Mouse (Mus musculus): ENCODE results near the gene Cdc42ep1. TPM values are rescaled to one million over a fixed set of nuclear protein-coding genes. Genes with fewer than 3 reads are reported as not detected.

Gene Cdc42ep1
- polyA plus RNA-seq, 1 experiment, result 221 TPM

- peak; percentile 94 for TF ChIP-seq CTCF (IDR thresholded peaks at IDR 0.05; ENCODE audit: insufficient read depth, low read length)
- TF ChIP-seq POLR2A (IDR thresholded peaks at IDR 0.05; ENCODE audit: borderline replicate concordance, extremely low read depth, low read depth, low read length), result no peak
- WGBS, result 17% methylated on average over 28 of the region's 28 CpGs
- peak; percentile 70 for DNase-seq
- Histone ChIP-seq H3K4me1 (ENCODE audit: control insufficient read depth, insufficient read depth, low read length) (peaks cover 17% of the 10 kb centered on the region), H3K4me3 (replicated peaks; ENCODE audit: extremely low read depth, low read depth, low read length) (no peak overlapping the region)
These were observed 15.9 kb upstream of the Cdc42ep1 start for GRCm38 (mm10) chr15:78826213-78827204.

DNA sequence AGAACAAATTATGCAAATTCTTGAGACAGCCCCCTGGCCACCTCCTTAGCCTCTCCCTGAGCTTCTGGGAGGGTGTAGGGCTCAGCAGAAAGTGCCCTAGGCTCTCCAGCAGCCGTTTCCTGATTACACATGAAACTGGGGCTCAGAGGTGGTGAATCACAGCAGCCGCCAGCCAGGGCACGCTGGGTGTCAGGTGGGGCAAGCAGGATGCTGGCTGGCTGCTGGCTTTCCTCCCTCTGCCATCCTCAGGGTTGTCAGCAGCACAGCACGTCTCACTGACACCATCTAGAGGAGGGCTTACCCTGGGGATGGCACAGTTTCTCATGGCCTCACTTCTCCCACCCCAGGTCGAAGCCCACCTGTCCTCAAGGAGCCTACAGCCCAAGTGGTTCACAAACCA is 14.1 kb upstream of the Cdc42ep1 start:
- TF ChIP-seq CTCF (IDR thresholded peaks at IDR 0.05; ENCODE audit: insufficient read depth, low read length) (no peak), POLR2A (IDR thresholded peaks at IDR 0.05; ENCODE audit: borderline replicate concordance, extremely low read depth, low read depth, low read length) (no peak)
- WGBS, result 21% methylated on average over 5 of the region's 5 CpGs
- H3K4me3 ChIP-seq (replicated peaks; ENCODE audit: extremely low read depth, low read depth, low read length), result no peak overlapping the region
- DNase-seq, result no peak
- H3K4me1 ChIP-seq (ENCODE audit: control insufficient read depth, insufficient read depth, low read length), result peaks cover 25% of the 10 kb centered on the region

DNA sequence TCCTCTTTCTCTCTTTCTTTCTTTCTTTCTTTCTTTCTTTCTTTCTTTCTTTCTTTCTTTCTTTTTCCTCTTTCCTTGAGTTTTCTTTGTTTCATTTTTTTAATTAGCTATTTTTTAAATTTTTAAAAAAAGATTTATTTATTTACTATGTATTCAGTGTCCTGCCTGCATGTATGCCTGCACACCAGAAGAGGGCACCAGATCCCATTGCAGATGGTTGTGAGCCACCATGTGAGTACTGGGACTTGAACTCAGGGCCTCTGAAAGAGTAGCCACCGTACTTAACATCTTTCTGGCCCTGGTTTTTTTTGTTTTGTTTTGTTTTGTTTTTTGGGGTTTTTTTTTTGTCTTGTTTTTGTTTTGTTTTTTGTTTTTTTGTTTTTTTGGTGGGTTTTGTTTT is 12.8 kb upstream of the Cdc42ep1 start:
- WGBS, result 97% methylated on average over 1 of the region's 1 CpGs
- TF ChIP-seq CTCF (IDR thresholded peaks at IDR 0.05; ENCODE audit: insufficient read depth, low read length) (peak; percentile 52), POLR2A (IDR thresholded peaks at IDR 0.05; ENCODE audit: borderline replicate concordance, extremely low read depth, low read depth, low read length) (no peak)
- no peak overlapping the region for H3K4me3 ChIP-seq (replicated peaks; ENCODE audit: extremely low read depth, low read depth, low read length)
- peaks cover 37% of the 10 kb centered on the region for H3K4me1 ChIP-seq (ENCODE audit: control insufficient read depth, insufficient read depth, low read length)
- no peak for DNase-seq

- 51% methylated on average over 10 of the region's 10 CpGs for WGBS
- no peak for DNase-seq
- H3K4me1 ChIP-seq (ENCODE audit: control insufficient read depth, insufficient read depth, low read length), result peaks cover 43% of the 10 kb centered on the region
- H3K4me3 ChIP-seq (replicated peaks; ENCODE audit: extremely low read depth, low read depth, low read length), result no peak overlapping the region
- TF ChIP-seq POLR2A (IDR thresholded peaks at IDR 0.05; ENCODE audit: borderline replicate concordance, extremely low read depth, low read depth, low read length), result no peak
- TF ChIP-seq CTCF (IDR thresholded peaks at IDR 0.05; ENCODE audit: insufficient read depth, low read length), result no peak
These were observed 11.4 kb upstream of the Cdc42ep1 start for GRCm38 (mm10) chr15:78830742-78831719.

DNA sequence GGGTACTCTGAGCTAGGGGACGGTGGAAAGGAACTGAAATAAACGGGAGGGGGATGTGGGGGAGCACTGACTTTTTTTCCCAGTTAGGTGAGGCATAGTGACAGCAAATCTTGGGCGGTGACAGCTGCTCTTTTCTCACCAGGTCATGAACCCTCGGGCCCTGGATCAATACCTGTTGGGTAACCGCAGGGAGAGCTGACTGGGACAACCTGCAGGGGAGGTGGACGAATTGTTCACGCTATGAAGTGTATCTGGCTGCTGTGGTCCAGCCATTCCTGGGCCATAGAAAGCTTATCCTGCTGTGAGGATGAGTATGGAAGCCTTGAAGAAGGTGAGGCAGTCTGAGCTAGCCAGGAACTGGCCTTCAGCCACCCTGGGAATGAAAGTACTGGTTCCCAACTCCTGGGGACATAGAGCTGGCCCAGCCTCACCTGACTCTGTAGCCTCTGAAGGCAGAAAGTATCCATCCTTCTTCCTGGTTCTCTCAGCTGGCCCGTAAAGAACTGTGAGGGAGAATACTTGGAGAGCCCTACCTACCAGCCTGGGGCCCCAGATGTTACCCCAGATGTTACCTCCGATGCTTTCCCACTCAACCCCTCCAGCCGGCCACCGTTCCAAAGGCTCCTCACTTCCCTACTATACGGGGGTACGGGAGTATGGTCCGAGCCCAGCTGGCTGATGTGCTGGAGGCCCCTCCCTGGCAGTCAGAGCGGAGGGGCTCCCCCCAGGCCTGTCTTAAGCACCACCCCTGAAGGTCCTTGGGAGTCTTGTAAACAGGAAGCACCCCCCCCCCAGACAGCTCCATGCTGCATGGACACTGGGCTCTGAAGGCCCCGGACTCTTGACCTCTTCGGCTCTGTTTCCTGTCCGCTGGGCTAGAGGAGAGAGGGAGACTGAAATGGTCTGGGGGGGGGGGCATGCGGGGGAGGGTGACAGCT is 10.4 kb upstream of the Cdc42ep1 start:
- WGBS, result 47% methylated on average over 19 of the region's 19 CpGs
- DNase-seq, result no peak
- H3K4me1 ChIP-seq (ENCODE audit: control insufficient read depth, insufficient read depth, low read length), result peaks cover 46% of the 10 kb centered on the region
- peak overlapping the region; percentile 41 for H3K4me3 ChIP-seq (replicated peaks; ENCODE audit: extremely low read depth, low read depth, low read length)
- TF ChIP-seq CTCF (IDR thresholded peaks at IDR 0.05; ENCODE audit: insufficient read depth, low read length) (no peak), POLR2A (IDR thresholded peaks at IDR 0.05; ENCODE audit: borderline replicate concordance, extremely low read depth, low read depth, low read length) (peak; percentile 66; the same call in 1 of the 2 replicates)

- Histone ChIP-seq H3K4me3 (replicated peaks; ENCODE audit: extremely low read depth, low read depth, low read length) (no peak overlapping the region), H3K4me1 (ENCODE audit: control insufficient read depth, insufficient read depth, low read length) (peaks cover 46% of the 10 kb centered on the region)
- TF ChIP-seq CTCF (IDR thresholded peaks at IDR 0.05; ENCODE audit: insufficient read depth, low read length) (no peak), POLR2A (IDR thresholded peaks at IDR 0.05; ENCODE audit: borderline replicate concordance, extremely low read depth, low read depth, low read length) (0 out of 2 replicates have a peak, but pooled peaks have one; percentile 34)
- DNase-seq, result peak; percentile 67
- WGBS, result 32% methylated on average over 14 of the region's 14 CpGs
These were observed 9.7 kb upstream of the Cdc42ep1 start for GRCm38 (mm10) chr15:78832701-78833123.

DNA sequence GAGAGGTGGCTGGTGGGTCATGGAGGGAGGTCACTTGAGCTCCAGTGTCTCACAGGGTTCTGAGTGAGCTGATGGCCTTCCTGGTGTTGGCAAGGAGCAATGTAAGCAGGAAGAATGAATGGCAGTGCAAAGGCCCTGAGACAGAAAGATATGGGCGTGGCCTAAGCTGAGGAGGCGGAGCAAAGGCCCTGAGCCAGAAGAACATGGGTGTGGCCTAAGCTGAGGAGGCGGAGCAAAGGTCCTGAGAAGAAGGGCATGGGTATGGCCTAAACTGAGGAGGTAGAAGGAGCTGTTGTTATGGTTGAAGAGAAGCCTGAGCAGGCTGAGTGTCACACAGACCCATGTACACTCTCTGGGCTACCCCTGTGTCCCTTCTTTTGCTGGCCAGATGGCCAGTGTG is 8.8 kb upstream of the Cdc42ep1 start:
- no peak overlapping the region for H3K4me3 ChIP-seq (replicated peaks; ENCODE audit: extremely low read depth, low read depth, low read length)
- 79% methylated on average over 3 of the region's 3 CpGs for WGBS
- TF ChIP-seq POLR2A (IDR thresholded peaks at IDR 0.05; ENCODE audit: borderline replicate concordance, extremely low read depth, low read depth, low read length) (no peak), CTCF (IDR thresholded peaks at IDR 0.05; ENCODE audit: insufficient read depth, low read length) (no peak)
- H3K4me1 ChIP-seq (ENCODE audit: control insufficient read depth, insufficient read depth, low read length), result peaks cover 43% of the 10 kb centered on the region
- no peak for DNase-seq

- no peak for TF ChIP-seq CTCF (IDR thresholded peaks at IDR 0.05; ENCODE audit: insufficient read depth, low read length)
- TF ChIP-seq POLR2A (IDR thresholded peaks at IDR 0.05; ENCODE audit: borderline replicate concordance, extremely low read depth, low read depth, low read length), result no peak
- peaks cover 42% of the 10 kb centered on the region for H3K4me1 ChIP-seq (ENCODE audit: control insufficient read depth, insufficient read depth, low read length)
- no peak for DNase-seq
- no peak overlapping the region for H3K4me3 ChIP-seq (replicated peaks; ENCODE audit: extremely low read depth, low read depth, low read length)
- 23% methylated on average over 8 of the region's 10 CpGs for WGBS
These were observed 8.0 kb upstream of the Cdc42ep1 start for GRCm38 (mm10) chr15:78834233-78835005.
